Mouse (Mus musculus) gastrocnemius, postnatal 4 days (tissue): ENCODE results near the gene Rgs6. TPM values are rescaled to one million over a fixed set of nuclear protein-coding genes. Genes with fewer than 3 reads are reported as not detected.

Experiments
- DNase-seq, 2 experiments: peaks; one replicate each; pipeline ENCODE4 v3.0.0; 2021 to 2022; ENCODE audit warnings: low spot score in 2 of 2, mixed read lengths in 2 of 2
- long read RNA-seq, 2 experiments: library from polyadenylated mRNA; stranded (forward); transcript quantifications; one replicate each; pipeline ENCODE4 v2.0.0; 2021
- total RNA-seq, 2 experiments: library from RNA; stranded (reverse); gene quantifications; 2 replicates each; pipeline ENCODE4 v1.2.3; 2021

Rgs6 gene
- 1 to 10 TPM; 2.0 to 2.6 TPM for total RNA-seq
- long read RNA-seq, experiment 1, partial matches to known transcripts = 0 of 2 reads
- long read RNA-seq, experiment 1, other reads (novel, unspliced or antisense) = 2 of 2 reads
- long read RNA-seq, experiment 2, partial matches to known transcripts = 0 of 1 reads
- long read RNA-seq, experiment 2, other reads (novel, unspliced or antisense) = 1 of 1 reads

GRCm38 (mm10) chr12:82588017-82588416 is at the start of gene Rgs6:
Rgs6 (plus strand) TSS chr12:82588292.
- no peak for DNase-seq

- DNase-seq = no peak
Measured at GRCm38 (mm10) chr12:82547127-82547526, 41.0 kb upstream of the Rgs6 start.

GRCm38 (mm10) chr12:82549228-82549627 is 38.9 kb upstream of the Rgs6 start:
- no peak for DNase-seq

GRCm38 (mm10) chr12:82550076-82550475 is 38.0 kb upstream of the Rgs6 start:
- no peak for DNase-seq

GRCm38 (mm10) chr12:82552376-82552775 is 35.7 kb upstream of the Rgs6 start:
- no peak for DNase-seq

- no peak for DNase-seq
Measured at GRCm38 (mm10) chr12:82562916-82563315, 25.2 kb upstream of the Rgs6 start.

GRCm38 (mm10) chr12:82568370-82568769 is 19.7 kb upstream of the Rgs6 start:
- DNase-seq = no peak

GRCm38 (mm10) chr12:82572706-82573105 is 15.4 kb upstream of the Rgs6 start:
- no peak for DNase-seq

- no peak for DNase-seq
Measured at GRCm38 (mm10) chr12:82586592-82586991, 1.5 kb upstream of the Rgs6 start.

- DNase-seq = no peak
Measured at GRCm38 (mm10) chr12:82587348-82587895, 670 bp upstream of the Rgs6 start.

- no peak for DNase-seq
Measured at GRCm38 (mm10) chr12:82588846-82589630, 946 bp downstream of the Rgs6 start.

- no peak for DNase-seq
Measured at GRCm38 (mm10) chr12:82599011-82599410, 10.9 kb downstream of the Rgs6 start.

GRCm38 (mm10) chr12:82600406-82600805 is 12.3 kb downstream of the Rgs6 start:
- no peak for DNase-seq

- no peak for DNase-seq
Measured at GRCm38 (mm10) chr12:82602823-82603222, 14.7 kb downstream of the Rgs6 start.

GRCm38 (mm10) chr12:82603308-82603707 is 15.2 kb downstream of the Rgs6 start:
- no peak for DNase-seq

GRCm38 (mm10) chr12:82603979-82604378 is 15.9 kb downstream of the Rgs6 start:
- no peak for DNase-seq

GRCm38 (mm10) chr12:82612769-82613660 is 24.9 kb downstream of the Rgs6 start:
- DNase-seq = no peak

GRCm38 (mm10) chr12:82616486-82616812 is 28.4 kb downstream of the Rgs6 start:
- DNase-seq = no peak

- DNase-seq = peak; percentile 23 to 27
Measured at GRCm38 (mm10) chr12:82616813-82617681, 29.0 kb downstream of the Rgs6 start.

GRCm38 (mm10) chr12:82617682-82618370 is 29.7 kb downstream of the Rgs6 start:
- DNase-seq = no peak
